Mouse (Mus musculus): ENCODE measurements around the gene Pdzd8. TPM values are rescaled to one million over a fixed set of nuclear protein-coding genes. Genes with fewer than 3 reads are reported as not detected.

The Pdzd8 gene
- polyA plus RNA-seq, 1 experiment from 2014 or later, result 3.3 TPM

DNA sequence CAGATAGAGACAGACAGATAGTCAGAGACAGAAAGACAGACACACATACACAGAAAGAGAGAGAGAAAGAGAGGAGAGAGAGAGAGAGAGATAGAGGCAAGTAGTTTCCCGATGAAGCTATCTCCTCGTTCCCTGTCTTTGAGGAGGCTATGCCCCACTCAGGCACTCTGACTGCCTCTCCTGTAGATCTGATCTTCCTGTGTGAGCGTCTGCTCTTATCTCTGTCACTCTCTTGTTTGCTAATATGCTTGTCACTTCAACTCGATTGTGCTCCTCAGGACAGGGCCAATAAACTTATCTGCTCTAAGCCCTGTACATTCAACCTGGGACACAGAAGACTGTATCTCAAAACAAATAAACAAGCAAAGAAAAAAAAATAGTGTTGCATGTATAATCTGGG lies 13.6 kb upstream of the Pdzd8 start:
- Histone ChIP-seq H3K27ac (ENCODE audit: low read length) (peak overlapping the region; percentile 93), H3K36me3 (ENCODE audit: control insufficient read depth, insufficient read depth) (no peaks in the 10 kb centered on the region), H3K4me3 (ENCODE audit: low read depth, low read length) (no peak overlapping the region), H3K9ac (ENCODE audit: low read depth, low read length) (no peak overlapping the region; the same call in 1 of the 2 replicates), H3K4me2 (ENCODE audit: low read depth, low read length) (peak overlapping the region; percentile 52), H3K4me1 (ENCODE audit: control insufficient read depth, low read depth, low read length) (peaks cover 81% of the 10 kb centered on the region), H3K9me3 (replicated peaks; ENCODE audit: control insufficient read depth, low read length) (no peaks in the 10 kb centered on the region), H3K27me3 (ENCODE audit: control insufficient read depth, insufficient read depth, low read depth, low read length) (no peaks in the 10 kb centered on the region)
- peak; percentile 56 for ATAC-seq (ENCODE audit: low read depth)
- 12% methylated on average over 4 of the region's 4 CpGs for WGBS (ENCODE audit: insufficient replicate concordance)

GRCm38 (mm10) chr19:59357878-59358277 lies 12.3 kb upstream of the Pdzd8 start:
- Histone ChIP-seq H3K9me3 (replicated peaks; ENCODE audit: control insufficient read depth, low read length) (no peaks in the 10 kb centered on the region), H3K27me3 (ENCODE audit: control insufficient read depth, insufficient read depth, low read depth, low read length) (no peaks in the 10 kb centered on the region), H3K4me2 (ENCODE audit: low read depth, low read length) (no peak overlapping the region), H3K36me3 (ENCODE audit: control insufficient read depth, insufficient read depth) (no peaks in the 10 kb centered on the region), H3K9ac (ENCODE audit: low read depth, low read length) (no peak overlapping the region), H3K4me3 (ENCODE audit: low read depth, low read length) (no peak overlapping the region), H3K27ac (ENCODE audit: low read length) (no peak overlapping the region), H3K4me1 (ENCODE audit: control insufficient read depth, low read depth, low read length) (peaks cover 74% of the 10 kb centered on the region)
- no peak for ATAC-seq (ENCODE audit: low read depth)
- WGBS (ENCODE audit: insufficient replicate concordance), result 63% methylated on average over 4 of the region's 4 CpGs

GRCm38 (mm10) chr19:59356843-59357595 lies 11.4 kb upstream of the Pdzd8 start:
- peak; percentile 22; the same call in 1 of the 2 replicates for ATAC-seq (ENCODE audit: low read depth)
- H3K9me3 ChIP-seq (replicated peaks; ENCODE audit: control insufficient read depth, low read length), result no peaks in the 10 kb centered on the region
- H3K4me2 ChIP-seq (ENCODE audit: low read depth, low read length), result 0 out of 2 replicates have a peak overlapping the region, but pooled peaks have one; percentile 12
- peaks cover 70% of the 10 kb centered on the region for H3K4me1 ChIP-seq (ENCODE audit: control insufficient read depth, low read depth, low read length)
- H3K27ac ChIP-seq (ENCODE audit: low read length), result peak overlapping the region; percentile 79
- H3K9ac ChIP-seq (ENCODE audit: low read depth, low read length), result 0 out of 2 replicates have a peak overlapping the region, but pooled peaks have one; percentile 25
- H3K36me3 ChIP-seq (ENCODE audit: control insufficient read depth, insufficient read depth), result no peaks in the 10 kb centered on the region
- H3K27me3 ChIP-seq (ENCODE audit: control insufficient read depth, insufficient read depth, low read depth, low read length), result no peaks in the 10 kb centered on the region
- 43% methylated on average over 14 of the region's 14 CpGs for WGBS (ENCODE audit: insufficient replicate concordance)
- H3K4me3 ChIP-seq (ENCODE audit: low read depth, low read length), result no peak overlapping the region

- H3K9ac ChIP-seq (ENCODE audit: low read depth, low read length), result no peak overlapping the region
These were observed 10.8 kb upstream of the Pdzd8 start for GRCm38 (mm10) chr19:59356388-59356787.

GRCm38 (mm10) chr19:59354906-59355305 lies 9.3 kb upstream of the Pdzd8 start:
- no peak overlapping the region for H3K4me3 ChIP-seq (ENCODE audit: low read depth, low read length)
- no peak overlapping the region; the same call in 1 of the 2 replicates for H3K9ac ChIP-seq (ENCODE audit: low read depth, low read length)
- H3K27me3 ChIP-seq (ENCODE audit: control insufficient read depth, insufficient read depth, low read depth, low read length), result no peaks in the 10 kb centered on the region
- peak; percentile 68 for ATAC-seq (ENCODE audit: low read depth)
- H3K4me1 ChIP-seq (ENCODE audit: control insufficient read depth, low read depth, low read length), result peaks cover 50% of the 10 kb centered on the region
- no peak overlapping the region for H3K4me2 ChIP-seq (ENCODE audit: low read depth, low read length)
- H3K27ac ChIP-seq (ENCODE audit: low read length), result no peak overlapping the region
- WGBS (ENCODE audit: insufficient replicate concordance), result 22% methylated on average over 2 of the region's 2 CpGs
- H3K9me3 ChIP-seq (replicated peaks; ENCODE audit: control insufficient read depth, low read length), result no peaks in the 10 kb centered on the region
- H3K36me3 ChIP-seq (ENCODE audit: control insufficient read depth, insufficient read depth), result no peaks in the 10 kb centered on the region

More at GRCm38 (mm10) chr19:59356388-59356787, 10.8 kb upstream of the Pdzd8 start:
- Histone ChIP-seq H3K4me2 (ENCODE audit: low read depth, low read length) (no peak overlapping the region), H3K4me3 (ENCODE audit: low read depth, low read length) (no peak overlapping the region), H3K27ac (ENCODE audit: low read length) (peak overlapping the region; percentile 79), H3K36me3 (ENCODE audit: control insufficient read depth, insufficient read depth) (no peaks in the 10 kb centered on the region), H3K4me1 (ENCODE audit: control insufficient read depth, low read depth, low read length) (peaks cover 64% of the 10 kb centered on the region), H3K9me3 (replicated peaks; ENCODE audit: control insufficient read depth, low read length) (no peaks in the 10 kb centered on the region), H3K27me3 (ENCODE audit: control insufficient read depth, insufficient read depth, low read depth, low read length) (no peaks in the 10 kb centered on the region)
- WGBS (ENCODE audit: insufficient replicate concordance), result 79% methylated on average over 3 of the region's 3 CpGs
- no peak for ATAC-seq (ENCODE audit: low read depth)

DNA sequence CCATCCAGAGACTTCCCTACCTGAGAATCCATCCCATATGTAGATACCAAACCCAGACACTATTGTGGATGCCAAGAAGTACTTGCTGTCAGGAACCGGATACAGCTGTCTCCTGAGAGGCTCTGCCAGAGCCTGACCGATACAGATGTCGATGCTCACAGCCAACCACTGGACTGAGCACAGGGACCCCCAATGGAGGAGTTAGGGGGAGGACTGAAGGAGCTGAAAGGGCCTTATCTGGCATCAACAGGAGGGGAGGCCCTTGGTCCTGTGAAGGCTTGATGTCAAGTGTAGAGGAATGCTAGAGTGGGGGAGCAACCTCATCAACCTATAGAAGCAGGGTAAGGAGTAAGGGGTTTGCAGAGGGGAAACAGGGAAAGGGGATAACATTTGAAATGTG lies 7.2 kb upstream of the Pdzd8 start:
- Histone ChIP-seq H3K27ac (ENCODE audit: low read length) (no peak overlapping the region), H3K4me3 (ENCODE audit: low read depth, low read length) (no peak overlapping the region), H3K36me3 (ENCODE audit: control insufficient read depth, insufficient read depth) (no peaks in the 10 kb centered on the region), H3K27me3 (ENCODE audit: control insufficient read depth, insufficient read depth, low read depth, low read length) (no peaks in the 10 kb centered on the region), H3K4me1 (ENCODE audit: control insufficient read depth, low read depth, low read length) (peaks cover 35% of the 10 kb centered on the region), H3K9ac (ENCODE audit: low read depth, low read length) (no peak overlapping the region), H3K9me3 (replicated peaks; ENCODE audit: control insufficient read depth, low read length) (no peaks in the 10 kb centered on the region), H3K4me2 (ENCODE audit: low read depth, low read length) (no peak overlapping the region)
- 20% methylated on average over 3 of the region's 3 CpGs for WGBS (ENCODE audit: insufficient replicate concordance)
- no peak for ATAC-seq (ENCODE audit: low read depth)

DNA sequence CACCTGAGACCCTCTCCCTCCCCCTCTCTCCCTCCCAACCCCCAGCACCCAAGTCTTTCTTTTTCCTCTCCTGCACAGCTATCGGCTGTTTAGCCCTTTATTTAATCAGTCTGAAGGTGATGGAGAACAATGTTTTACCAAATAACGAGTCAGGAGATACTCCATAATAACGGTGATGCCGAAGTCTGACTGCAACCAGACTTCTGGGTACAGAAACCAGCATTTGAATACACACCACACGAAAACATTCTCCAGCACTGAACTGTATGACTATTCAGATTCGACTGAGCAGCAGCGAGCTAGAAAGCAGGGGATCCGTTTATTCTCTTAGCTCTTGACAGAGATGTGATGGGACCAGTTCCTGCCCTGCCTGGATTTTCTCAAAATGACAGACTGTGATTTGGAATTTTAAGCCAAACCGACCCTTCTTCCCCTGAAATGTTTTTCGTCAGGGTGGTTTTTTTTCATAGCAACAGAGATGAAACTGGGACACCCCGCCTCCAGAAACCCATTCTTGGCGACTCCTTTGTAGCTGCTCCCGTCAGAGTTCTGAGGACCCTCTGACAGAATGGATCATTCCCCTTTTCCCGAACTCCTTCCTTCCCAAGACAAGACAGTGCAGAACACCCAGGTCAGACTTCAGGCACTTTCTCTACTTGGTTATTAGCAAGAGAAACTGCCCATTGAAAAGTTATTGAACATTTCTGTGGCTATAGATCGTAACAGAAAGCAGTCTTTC lies 5.7 kb upstream of the Pdzd8 start:
- Histone ChIP-seq H3K4me3 (ENCODE audit: low read depth, low read length) (no peak overlapping the region), H3K4me2 (ENCODE audit: low read depth, low read length) (no peak overlapping the region), H3K9me3 (replicated peaks; ENCODE audit: control insufficient read depth, low read length) (no peaks in the 10 kb centered on the region; the same call in 1 of the 2 replicates), H3K27me3 (ENCODE audit: control insufficient read depth, insufficient read depth, low read depth, low read length) (no peaks in the 10 kb centered on the region), H3K27ac (ENCODE audit: low read length) (no peak overlapping the region), H3K9ac (ENCODE audit: low read depth, low read length) (no peak overlapping the region), H3K4me1 (ENCODE audit: control insufficient read depth, low read depth, low read length) (peaks cover 30% of the 10 kb centered on the region), H3K36me3 (ENCODE audit: control insufficient read depth, insufficient read depth) (no peaks in the 10 kb centered on the region)
- no peak for ATAC-seq (ENCODE audit: low read depth)
- WGBS (ENCODE audit: insufficient replicate concordance), result 58% methylated on average over 15 of the region's 15 CpGs

DNA sequence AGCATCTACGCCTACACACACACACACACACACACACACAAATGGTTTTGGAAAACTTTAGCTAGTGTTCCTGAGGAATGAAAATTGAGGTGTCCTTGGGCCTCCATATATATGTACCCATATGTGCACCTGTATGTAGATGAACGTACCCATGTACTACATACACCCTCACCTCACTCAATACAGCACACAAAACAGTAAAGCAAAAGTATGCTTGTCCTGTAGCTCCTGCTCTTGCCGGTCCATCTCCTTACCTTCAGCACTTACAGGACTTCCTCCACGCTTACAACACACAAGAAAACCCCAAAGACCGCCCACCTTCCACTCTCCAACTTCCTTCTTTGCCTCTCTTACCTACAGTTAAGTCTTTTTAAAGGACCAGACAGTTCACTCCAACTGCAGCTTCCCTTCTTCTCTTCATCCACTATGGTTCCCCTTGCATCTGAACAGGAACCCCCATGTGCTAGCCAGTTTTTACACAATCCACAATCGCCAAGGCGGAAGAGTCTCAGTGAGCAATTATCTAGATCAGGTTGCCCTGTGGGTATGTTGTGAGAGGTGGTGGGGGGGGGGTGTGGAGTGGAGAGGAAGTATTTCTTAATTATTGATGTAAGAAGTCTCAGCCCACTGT lies 4.8 kb upstream of the Pdzd8 start:
- H3K27ac ChIP-seq (ENCODE audit: low read length), result 0 out of 2 replicates have a peak overlapping the region, but pooled peaks have one; percentile 1
- H3K9me3 ChIP-seq (replicated peaks; ENCODE audit: control insufficient read depth, low read length), result no peaks in the 10 kb centered on the region; the same call in 1 of the 2 replicates
- 36% methylated on average over 7 of the region's 7 CpGs for WGBS (ENCODE audit: insufficient replicate concordance)
- H3K4me3 ChIP-seq (ENCODE audit: low read depth, low read length), result no peak overlapping the region
- H3K36me3 ChIP-seq (ENCODE audit: control insufficient read depth, insufficient read depth), result no peaks in the 10 kb centered on the region
- H3K9ac ChIP-seq (ENCODE audit: low read depth, low read length), result no peak overlapping the region
- no peak for ATAC-seq (ENCODE audit: low read depth)
- peaks cover 25% of the 10 kb centered on the region for H3K4me1 ChIP-seq (ENCODE audit: control insufficient read depth, low read depth, low read length)
- H3K27me3 ChIP-seq (ENCODE audit: control insufficient read depth, insufficient read depth, low read depth, low read length), result no peaks in the 10 kb centered on the region
- H3K4me2 ChIP-seq (ENCODE audit: low read depth, low read length), result no peak overlapping the region
